Mouse (Mus musculus): ENCODE data around the gene Gmppa.

DNA sequence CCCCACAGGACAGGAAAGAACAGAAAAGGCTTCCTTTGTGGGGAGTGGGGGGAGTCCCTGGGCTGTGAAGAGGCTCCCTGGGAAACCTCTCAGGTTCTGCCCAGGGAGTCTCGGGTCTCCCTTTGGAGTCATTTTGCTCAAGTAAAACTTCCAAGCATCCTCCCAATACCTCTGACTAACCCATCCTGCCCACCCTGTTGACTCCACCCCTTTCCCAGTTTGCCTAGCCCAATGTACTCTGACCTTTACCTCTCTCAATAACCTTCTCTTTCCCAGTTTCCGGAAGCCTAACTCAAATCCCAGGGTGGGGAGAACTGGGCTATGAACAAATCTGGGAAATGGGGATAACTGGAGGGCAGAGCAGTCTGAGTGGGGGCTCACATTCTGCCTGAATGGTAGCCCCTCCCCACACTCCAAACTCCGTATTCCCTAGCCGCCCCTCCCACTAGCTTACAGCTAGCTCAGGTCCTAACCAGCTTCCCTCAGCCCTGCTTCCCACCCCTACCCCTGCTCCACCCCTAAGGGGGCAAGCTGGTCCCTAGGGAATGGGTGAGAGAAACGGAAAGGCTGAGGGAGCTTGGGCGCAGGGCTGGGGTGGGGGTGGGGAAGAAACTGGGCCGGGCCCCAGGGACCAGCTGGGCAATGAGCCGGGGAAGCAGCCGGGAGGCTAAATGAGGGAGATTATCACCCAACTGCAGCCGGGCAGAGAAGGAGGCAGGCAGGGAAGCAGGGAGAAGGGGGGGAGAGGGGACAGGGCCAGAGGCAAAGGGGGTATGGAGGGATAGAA is 11.7 kb downstream of the Gmppa start:
- TF ChIP-seq CTCF (IDR thresholded peaks at IDR 0.05; ENCODE audit: control insufficient read depth, insufficient read depth, insufficient replicate concordance, low read depth, low read length) (no peak), POLR2A (IDR thresholded peaks at IDR 0.05; ENCODE audit: control insufficient read depth, low read depth, low read length) (no peak)
